Mouse (Mus musculus) urinary bladder, postnatal 25 days (tissue): ENCODE measurements around the gene Bloc1s4.
A peak's percentile ranks its signal among the peaks of the same experiment; 100 is the strongest.

Experiments used
- DNase-seq: peaks from one replicate; pipeline ENCODE4 v3.0.0; 2022; ENCODE audit warnings: low spot score

Bloc1s4 gene

DNA sequence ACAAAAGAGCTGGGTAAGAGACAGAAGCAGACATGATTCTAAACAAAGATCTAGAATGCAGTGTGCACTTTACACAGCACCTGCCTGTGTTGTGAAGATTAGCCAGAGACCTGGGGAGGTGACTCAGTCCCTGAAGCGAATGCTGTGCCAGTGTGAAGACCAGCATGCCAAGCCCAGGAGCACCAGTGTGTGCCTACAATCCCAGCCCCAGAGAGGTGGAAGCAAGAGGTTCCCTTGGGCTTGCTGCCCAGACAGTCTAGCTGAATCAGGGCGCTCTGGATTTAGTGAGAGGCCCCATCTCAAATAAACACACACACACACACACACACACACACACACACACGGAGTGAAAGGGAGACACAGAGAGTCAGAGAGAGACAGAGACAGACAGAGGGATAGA lies 30.6 kb downstream of the Bloc1s4 start:
- DNase-seq = no peak

DNA sequence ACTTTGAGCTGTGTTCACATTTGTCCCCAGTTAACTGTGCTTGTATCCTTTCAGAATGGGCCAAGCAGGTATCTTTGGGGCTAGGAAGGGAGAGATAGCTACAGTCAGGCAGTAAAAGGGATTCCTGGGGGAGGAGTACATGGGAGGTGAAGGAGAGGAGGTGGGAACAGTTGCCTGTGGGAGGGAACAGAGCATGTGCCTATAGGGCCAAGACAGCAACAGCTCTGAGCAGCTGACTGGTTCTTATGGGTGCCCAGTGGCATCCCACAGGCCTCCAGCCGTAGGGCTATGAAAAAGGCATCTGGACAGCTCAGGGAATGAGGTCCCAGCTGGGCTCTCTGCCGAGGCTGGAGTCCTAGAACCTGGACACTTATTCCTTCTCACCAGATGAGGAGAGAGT lies 31.6 kb downstream of the Bloc1s4 start:
- no peak for DNase-seq

DNA sequence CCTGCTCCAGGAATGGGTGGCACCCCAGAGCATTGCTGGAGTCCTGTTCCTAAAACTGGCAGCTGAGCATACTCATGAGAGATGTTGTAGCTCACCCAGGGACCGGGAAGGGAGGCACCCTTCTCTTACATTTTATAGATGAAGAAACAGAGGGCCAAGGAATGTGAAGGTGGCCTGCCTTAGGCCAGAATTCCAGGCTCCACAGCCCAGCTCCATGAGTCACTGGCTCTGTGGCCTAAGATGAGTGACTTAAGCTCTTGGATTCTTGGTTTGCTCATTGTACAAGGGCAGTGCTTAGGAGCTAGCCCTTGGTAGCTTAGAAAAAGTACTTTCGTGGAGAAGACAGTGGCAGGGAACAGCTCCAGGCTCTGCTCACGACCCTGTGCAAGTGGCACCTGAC lies 33.6 kb downstream of the Bloc1s4 start:
- DNase-seq = no peak

DNA sequence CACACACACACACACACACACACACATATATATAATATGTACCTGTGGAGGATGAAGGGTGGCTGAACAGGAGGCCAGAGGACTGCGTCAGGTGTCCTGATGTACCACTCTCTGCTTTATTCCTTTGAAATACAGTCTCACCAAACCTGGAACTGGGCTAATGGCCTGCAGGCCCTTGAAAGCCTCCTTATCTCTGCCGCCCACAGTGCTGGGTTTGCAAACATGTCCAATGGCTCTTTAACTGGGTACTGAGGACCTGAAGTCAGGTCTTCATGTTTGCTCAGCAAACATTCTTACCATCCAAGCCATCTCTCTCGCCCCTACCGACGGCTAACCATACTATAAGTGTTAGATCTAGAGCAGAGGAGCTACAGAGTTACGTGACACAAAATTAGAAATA lies 34.8 kb downstream of the Bloc1s4 start:
- no peak for DNase-seq

DNA sequence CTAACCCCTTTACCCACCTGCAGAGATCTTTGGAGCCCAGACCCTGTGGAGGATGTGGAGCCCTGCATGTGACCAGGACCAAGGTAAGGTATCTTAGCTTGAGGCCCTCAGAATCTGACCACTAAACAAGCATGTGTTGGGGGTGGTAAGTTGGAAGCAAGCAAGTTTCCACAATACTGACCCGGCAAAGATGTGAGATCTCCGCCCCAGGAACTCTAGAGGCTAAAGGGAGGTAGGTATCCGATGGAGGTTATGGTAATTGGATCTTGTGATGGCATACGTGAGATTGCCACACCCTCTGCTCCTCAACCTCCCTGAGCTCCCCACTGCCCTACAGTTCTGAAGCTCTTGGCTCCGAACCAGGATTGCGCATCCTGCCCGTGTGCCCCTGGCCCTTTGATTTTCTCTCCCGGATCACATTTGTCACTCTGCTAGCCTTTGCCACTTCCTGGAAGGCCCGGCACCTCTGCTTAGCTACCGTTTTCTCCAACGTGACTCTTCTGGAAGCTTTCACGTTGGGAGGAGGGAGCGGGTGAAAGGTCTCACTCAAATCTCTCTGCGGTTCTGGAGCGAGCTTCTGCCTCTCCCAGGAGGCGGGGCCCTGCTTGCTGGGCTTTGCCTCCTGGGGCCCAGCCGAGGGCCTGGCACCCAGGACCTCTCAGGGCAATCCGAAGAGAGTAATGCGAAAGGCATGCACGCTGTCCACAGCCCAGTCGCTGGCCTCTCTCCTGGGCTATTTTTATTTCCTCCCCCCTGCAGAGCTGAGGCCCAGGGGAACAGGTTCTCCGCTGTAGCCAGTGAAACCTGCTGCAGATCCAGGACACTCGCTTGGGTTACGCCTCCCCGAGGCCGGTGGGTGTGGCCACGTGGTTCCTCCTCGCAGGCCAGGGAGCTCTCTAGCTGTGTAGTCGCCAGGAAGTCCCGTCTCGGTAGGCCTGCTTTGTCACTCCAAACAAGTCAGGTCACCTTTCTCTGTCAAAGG lies 35.6 kb downstream of the Bloc1s4 start:
- peak; percentile 80 for DNase-seq

DNA sequence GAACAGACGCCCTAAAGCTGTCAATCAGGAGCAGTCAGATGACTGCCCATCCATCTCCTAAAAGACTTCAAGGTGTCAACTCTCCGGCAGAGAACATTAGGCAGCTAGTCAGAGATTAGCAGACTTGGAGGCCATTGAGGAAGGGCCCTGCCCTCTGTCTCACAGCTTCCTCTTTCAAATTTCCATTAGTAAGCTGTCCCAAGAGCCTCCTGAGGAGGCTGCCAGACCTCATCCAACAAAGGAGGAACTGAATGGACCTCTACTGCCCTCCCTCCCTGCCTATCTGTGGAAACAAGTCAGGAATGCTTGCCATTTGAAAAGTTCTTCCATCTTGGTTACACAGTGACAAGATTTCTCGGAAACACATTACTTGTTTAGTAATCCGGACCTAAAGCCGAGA lies 36.6 kb downstream of the Bloc1s4 start:
- DNase-seq = no peak

DNA sequence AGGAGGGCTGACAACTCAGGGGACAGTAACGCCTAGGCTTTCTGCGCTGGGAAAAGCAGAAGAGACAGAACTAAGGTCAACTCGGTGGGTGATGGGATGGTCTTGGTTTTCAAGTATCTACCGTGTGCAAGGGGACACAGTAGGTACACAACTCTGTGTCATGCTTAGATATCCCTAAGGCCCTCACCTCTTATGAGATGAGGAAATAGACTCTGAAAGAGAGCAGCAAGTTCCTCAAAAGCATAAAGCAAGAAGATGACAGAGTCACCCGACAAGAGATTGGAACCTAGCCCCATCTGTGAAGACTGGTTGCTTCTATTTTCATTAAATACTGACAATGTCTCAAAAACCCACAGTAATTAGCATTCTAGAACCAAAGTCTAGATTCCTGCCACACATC lies 42.7 kb downstream of the Bloc1s4 start:
- DNase-seq = no peak

DNA sequence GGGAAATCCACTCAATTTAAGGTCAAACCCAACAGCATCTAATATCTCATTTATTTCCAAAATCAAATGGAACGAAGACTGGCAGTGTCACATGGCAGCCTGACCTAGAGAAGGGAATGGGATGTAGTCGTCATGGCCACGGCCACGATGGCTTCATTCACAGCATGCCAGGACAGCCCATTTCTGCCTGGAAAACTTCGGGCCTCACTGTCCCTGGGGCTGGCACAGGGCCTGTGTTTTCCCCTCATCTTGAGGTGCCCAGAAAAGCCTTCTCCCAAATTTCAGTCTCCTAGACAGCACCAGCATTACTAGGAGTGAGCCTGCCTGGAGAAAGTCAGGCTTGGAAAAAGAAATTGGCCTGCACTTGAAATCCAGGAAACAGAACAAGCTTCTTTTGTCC lies 43.1 kb downstream of the Bloc1s4 start:
- DNase-seq = no peak

DNA sequence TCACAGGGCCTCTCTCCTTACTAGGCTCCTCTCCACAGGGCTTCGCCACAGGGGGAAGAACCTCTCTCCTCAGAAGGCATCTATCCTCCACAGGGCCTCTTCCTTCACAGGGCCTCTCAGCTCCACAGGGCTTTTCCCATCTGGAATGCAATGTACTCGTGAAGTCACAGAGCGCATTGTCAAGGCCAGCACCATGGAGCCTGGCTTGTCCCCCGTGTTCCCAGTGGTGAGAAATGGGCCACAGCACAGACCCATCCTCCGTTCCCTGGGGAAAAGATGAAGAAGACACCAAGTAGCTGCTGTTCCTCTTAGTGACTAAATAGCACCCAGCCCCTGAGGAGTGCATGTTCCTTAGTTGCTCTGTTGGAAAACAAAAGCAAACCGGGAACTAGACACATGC lies 43.8 kb downstream of the Bloc1s4 start:
- no peak for DNase-seq

DNA sequence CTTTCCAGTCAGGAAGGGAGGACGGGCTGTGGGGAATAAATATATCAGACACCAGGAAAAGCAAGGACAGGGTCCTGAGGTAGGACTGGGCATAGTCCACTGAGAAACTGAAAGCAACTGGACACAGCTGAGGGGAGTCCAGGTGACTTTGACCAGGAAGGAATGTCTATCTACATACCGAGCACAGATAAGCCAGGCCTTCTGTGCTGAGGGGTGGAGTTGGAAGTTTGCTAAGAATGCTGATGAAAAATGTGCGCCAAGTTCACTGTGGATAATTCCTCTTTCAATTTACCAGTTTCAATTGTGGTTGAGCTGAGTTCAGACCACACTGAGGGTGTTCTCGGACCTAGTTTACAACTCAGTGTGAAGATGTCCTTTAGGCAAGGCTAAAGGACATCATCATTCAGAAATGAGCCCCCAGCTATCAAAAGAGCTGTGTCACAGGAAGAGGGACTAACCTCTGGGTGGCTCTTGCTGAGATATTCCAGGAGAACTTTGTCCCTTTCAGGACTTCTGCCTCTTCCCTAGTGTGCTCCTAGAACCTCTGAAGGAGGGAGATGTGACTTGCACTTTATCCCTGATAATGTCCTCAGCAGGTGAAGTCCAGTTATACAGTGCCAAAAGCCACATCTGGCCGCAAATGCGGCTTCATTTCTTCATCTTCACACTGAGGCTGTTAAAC lies 47.4 kb downstream of the Bloc1s4 start:
- DNase-seq = no peak

DNA sequence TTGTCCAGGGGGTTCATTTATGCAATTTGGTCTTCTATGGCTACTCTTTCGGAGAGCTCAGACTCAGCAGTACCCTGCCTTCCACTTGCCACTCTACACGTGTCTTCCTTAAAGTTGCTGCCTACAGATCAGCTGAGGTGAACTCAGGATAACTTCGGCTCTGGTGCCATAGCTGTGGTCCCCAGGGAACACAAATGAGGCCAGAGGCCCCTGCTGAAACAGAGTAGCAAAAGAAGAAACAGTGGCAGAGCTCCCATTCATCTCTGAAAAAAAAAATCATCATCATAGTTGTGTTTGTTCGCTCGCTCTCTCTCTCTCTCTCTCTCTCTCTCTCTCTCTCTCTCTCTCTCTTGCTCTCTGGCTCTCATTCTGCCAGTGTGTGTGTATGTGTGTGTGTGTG lies 49.8 kb downstream of the Bloc1s4 start:
- no peak for DNase-seq

DNA sequence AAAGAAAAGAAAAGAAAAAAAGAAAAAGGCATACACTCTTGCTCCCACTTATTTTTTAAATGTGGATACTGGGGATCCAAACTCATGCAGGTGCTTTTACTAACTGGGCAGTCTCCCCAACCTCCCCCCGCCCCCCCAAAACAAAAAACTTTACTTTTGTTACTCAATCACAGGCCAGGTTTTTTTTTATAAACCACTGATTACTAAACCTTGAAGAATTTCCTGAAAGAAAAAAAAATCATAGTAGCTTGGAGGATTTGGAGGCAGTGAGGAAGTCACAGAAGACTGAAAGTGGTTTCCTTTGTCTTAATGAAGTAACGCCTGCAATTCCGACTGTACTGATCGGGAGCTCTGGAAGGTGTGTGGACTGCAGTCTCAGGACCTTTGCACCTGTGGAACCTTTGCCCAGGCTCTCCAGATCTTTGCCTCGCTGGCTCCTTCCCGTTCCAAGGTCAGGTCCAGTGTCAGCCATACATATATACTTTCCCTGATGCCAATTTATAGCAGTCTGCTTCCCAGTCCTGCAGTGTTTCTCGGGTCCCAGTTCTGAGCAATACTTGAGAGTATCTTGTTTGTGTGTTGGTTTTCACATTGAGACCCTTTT lies 50.3 kb downstream of the Bloc1s4 start:
- no peak for DNase-seq
